Mouse (Mus musculus) cerebellum, adult 11 months (tissue): ENCODE results near the gene Cyth3.

Experiments used
- DNase-seq: peaks from one replicate; pipeline ENCODE4 v3.0.0; 2022

Cyth3 gene

DNA sequence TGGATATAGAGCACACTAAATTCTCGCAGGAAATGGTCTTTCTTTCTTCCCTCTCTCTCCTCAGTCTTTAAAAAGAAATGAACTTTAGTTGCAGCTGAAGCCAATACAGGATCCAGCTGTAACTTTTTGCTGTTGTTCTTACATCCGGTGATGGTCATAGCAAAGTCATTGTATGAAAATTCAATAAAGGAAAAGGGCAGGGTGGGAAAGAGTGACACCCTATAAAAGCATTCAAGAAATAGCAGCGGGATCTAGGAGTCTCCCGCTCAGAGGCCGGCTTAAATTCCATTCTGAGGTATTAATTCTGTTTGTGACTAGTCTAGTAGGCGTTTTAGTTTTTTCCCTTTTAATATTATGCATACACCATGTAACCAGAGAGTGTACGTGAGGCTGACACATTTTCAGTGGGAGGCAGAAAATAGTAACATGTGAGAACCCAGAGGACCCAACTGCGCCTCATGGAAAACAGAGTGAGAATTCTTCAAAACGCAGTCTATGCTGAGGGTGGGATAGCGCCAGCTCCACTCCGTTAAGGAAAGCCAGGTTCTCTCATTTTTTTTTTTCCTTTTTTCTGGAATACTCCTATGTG is 15.7 kb downstream of the Cyth3 start:
- DNase-seq = no peak

DNA sequence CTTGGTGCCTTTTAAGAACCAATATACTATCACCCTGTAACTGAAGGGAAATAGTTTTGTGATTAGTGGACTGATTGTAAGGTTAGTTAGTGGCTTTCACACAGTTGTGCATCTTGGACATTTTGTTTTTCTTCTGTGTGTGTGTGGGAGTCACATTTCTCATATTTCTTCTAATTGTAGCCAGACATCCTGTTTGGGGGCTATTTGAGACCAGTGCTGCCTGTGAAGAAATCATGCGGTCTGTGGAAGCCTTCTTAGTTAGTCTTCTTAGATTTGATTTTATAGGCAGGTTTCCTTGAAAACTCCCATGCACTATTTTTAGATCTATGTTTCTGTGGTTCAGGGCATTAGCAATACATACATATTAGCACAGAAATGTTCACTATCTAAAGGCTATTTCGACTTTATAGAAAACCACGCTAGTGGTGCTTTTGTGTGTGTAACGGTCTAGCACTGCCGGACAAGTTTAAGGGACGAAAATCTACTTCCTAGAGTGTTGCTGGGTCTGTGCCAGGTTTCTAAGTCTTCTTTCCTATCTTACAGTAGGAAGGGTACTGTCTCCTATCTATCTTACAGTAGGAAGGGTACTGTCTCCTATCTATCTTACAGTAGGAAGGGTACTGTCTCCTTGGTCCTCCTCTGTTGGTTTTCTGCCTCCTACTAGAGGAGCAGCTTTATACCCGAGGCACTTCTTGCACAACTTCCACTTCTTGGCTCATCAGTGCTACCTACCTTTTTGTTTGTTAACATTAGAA is 16.4 kb downstream of the Cyth3 start:
- DNase-seq = no peak

DNA sequence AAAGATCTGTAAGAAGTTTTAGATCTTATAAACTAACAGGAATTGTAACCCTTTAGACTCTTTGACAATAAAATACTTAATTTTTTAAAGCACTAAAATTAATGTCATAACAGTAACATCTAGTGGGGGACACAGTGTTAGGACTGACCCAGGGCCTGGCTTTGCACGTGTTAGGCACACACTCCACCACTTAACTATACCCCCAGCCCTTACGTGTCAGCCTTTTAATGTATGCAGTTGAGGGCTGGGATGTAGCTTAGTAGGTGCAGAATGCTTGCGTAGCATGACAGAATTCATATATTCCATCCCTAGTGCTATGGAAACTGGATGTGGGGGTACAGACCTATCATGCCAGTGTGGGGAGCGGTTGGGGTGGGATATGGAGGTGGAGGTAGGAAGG is 17.1 kb downstream of the Cyth3 start:
- DNase-seq = no peak

GRCm38 (mm10) chr5:143639810-143640209 is 17.6 kb downstream of the Cyth3 start:
- DNase-seq = no peak

GRCm38 (mm10) chr5:143641503-143641902 is 19.3 kb downstream of the Cyth3 start:
- no peak for DNase-seq

- no peak for DNase-seq
Measured at GRCm38 (mm10) chr5:143642262-143642831, 20.1 kb downstream of the Cyth3 start.

- DNase-seq = no peak
Measured at GRCm38 (mm10) chr5:143645976-143646375, 23.7 kb downstream of the Cyth3 start.

DNA sequence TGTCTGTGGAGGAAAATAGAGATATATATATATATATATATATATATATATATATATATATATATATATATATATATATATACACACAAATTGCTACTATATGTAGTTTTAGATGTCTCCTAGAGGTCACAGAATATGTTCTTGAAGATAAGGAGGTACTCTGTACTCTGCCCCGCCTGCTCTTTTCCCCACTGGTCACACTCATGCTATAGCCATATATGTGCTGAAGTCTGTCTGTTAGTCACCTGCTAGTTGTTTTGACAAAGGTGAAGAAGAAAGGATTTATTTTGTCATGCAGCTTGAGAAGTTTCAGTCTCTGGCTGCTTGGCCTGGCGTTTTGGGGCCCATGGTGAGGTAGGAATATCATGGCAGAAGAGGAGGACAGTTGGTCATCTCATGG is 25.2 kb downstream of the Cyth3 start:
- no peak for DNase-seq

DNA sequence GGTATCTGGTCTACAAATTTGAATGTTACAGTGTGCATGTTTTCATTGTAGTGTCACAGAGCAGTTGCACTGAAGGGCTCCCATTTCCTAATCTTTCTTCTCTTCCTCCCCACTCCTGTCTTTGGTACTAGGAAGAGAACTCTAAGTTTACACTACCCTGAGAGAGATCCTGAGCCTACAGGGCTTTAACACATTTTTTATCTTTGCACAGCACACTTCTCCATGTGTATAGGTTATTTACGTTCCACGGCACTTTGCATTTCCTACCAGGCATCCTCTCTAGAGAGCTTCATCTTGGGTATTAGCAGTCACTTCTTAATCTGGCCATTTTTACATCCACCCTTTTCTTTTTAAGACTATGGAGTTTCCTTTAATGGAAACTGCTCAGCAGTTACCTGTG is 25.8 kb downstream of the Cyth3 start:
- no peak for DNase-seq

GRCm38 (mm10) chr5:143649168-143649567 is 26.9 kb downstream of the Cyth3 start:
- no peak for DNase-seq

DNA sequence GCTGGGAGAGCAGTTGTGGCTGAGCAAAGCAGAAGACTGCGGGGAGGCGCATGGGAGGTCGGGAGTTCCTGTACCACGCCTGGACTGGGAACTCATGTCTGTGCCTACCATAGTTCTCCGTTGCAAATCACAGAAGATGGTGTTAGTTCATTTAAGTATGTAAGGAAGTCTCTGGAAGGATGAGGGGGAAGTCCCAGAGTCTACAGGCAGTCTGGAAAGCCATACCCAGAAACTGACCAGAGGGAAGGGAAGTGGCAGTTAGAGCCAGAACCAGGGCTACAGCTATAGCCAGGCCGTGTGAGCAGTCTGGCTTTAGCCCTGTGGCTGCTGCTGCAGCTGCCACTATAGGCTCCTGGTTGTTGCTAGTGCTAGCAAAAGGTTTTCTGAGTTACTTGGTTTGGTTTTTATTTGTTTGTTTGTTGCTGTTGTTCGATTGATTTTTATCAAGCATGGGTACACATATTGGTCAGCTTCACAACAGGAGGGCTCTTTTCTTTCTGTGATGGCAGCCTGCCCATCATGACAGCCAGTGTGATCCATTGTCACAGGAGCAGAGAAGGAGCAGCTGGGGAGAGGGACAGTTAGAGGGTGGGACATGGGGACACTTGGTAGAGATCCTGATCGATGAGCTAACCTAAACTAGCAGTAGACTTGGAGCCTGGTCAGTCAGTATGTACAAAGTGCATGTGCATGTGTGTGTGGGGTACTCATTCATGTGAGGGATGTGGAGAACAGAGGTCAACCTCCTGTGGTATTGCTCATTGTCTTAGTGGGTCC is 29.8 kb downstream of the Cyth3 start:
- DNase-seq = no peak

DNA sequence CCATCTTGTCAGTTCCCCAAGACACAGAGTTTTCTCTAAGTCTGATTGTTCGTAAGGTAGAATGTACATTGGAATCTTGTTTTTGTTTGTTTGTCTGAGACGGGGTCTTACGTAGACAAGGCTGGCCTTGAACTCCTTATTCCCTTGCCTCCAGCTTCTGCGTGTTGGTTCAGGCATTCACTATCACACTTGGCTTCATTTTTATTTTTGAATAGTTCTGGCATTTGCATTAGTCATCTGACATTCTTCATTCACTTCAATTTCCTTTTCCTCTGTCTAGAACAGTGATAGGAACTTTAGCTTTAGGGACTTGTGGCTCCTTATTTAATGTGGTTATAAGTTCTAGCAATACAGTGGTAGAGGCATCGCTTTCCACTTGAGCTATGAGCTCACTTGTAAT is 31.2 kb downstream of the Cyth3 start:
- no peak for DNase-seq

DNA sequence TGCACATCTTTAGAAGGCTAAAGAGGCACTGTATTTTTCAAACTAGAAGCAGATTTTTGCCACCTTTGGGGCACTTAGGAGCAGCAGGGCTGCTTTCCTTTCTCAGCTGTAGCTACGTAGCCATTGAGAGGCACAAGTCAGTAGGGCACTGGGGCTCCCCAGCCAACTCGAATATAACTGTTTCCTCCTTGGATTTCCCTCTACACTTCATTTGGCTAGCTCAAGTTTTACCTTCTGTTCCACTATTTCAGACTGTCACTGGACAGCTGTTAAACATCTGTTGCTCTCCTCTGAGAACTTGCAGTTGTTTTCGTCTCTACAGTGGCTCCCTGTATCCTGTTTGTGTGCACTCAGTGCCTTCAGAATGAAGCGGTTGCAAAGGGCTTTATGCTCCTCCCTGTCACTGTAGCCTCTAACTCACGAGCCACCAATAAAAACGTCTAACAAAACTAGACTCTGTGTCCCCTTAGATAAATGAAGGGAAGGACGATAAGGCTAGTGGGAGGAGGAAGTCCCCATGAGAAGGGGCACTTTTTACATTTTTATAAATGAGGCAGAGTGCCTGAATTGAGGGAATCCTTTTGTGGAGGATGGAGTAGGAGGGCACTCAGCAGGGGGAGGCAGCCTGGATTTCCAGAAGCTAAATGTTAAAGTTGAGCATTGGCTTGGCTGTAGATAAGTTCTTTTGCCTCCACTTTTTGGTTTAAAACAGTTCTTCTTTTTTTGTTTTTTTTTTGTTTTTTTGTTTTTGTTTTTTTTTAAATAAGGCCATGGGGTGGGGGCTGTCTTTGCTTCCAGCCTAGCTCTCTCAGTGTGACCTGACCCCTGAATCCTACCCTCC is 32.6 kb downstream of the Cyth3 start:
- no peak for DNase-seq

DNA sequence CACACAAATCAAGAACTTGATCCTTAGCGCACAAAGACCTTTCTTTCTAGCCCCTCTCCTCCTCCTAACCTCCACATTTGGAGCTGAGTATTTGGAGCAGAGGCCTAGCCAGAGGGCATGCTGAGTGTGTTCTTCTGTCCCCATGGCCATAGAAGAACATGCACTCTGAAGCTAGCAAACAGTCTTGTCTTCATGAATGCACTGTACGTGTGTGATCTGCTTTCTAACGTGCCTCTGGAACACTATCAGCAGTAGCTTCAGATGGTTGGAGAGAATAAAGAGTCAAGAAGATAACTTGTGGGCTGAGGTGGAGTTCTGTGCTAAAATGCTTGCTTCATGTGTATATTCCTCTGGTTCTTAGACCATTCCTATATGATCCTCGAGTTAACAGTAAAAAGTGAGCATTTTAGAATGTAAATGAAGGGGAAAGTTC is 33.3 kb downstream of the Cyth3 start:
- DNase-seq = no peak

DNA sequence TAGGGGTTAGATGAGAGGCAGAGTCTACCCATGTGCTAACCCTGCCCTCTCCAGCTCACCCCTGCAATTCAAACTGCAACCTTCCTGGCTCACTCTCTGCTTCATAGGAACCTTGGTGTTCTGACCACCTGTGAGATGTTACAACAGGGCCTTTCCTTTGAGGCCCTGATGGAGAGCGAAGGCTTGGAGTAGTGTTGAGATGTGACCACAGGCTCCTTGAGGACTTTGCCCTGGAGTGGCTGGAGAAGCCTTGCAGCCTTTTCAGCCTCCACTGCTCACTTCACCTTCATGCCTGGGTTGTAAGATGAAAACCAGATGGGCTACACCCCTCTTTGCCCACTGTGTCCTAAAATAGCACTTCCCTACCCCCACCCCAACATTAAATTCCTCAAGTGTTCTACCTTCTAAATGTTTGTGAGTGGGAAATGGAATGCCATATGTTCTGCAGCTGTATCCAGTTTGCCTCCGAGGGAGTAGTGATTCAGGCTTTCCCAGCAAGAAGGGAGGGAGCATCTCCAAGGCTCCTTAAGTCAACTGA is 34.5 kb downstream of the Cyth3 start:
- no peak for DNase-seq

DNA sequence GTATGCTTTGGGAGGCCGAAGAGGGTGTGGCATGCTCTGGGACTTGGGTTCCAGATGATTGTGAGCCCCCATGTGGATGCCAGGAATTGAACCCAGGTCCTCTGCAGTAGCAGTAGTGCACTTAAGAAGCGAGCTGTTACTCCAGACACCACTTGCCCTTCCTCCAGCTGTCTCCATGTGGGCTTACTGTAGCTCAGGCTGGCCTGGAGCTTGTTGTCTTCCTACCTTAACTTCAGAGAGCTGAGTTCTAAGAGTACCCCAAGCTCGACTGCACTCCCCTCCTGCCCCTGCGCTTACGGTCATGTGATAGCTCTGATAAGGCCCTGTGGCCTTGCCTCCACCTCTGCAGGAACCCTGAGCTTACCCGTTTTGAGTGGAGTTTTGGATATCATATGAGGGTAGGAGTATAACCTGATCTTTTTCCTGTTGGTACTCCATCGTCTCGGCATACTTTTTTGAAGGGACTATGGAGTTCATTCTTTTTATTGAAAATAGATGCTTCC is 36.8 kb downstream of the Cyth3 start:
- DNase-seq = no peak

DNA sequence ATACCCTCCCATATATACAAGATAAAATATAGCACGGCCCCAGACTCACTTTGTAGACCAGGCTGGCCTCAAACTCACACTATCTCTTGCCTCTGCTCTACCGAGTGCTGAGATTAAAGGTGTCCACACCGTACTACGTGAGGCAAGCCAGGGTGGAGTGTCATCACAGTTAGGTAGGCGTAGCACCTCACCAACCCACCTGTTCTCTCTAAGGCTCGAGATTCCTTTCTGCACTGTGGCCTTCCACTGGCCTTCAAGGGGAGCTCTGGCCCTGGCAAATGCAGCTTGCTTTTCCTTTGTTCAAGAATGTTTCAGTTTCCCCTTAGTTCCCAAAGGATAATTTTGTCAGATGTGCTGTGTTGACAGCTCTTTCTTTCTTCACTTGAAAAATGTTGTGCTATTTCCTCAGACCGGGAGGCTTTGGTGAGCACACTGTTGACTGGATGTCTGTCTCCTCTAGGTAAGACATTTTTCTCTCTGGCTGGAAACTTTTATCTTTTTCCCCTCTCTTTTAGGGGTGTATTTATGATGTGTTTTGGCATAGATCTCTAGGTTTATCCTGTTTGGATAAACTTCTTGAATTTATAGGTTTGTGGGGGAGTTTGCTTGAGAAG is 40.9 kb downstream of the Cyth3 start:
- no peak for DNase-seq

- DNase-seq = no peak
Measured at GRCm38 (mm10) chr5:143665561-143665960, 43.3 kb downstream of the Cyth3 start.

DNA sequence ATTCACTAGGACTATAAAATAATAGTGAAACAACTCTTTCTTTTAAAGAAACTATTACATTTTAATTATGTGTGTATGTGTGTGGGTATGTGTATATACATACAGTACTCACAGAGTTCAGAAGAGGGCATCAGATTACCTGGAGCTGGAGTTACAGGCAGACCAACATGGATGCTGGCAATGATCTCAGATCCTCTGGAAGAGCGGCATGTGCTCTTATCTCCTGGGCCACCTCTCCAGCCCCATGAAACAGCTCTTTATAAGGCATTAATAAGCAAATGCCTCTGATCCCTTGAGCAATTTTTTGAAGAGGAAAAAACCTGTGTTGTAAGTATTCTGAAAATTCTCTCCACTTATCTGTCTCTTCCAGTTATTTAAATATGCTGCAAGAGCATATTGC is 43.8 kb downstream of the Cyth3 start:
- no peak for DNase-seq

DNA sequence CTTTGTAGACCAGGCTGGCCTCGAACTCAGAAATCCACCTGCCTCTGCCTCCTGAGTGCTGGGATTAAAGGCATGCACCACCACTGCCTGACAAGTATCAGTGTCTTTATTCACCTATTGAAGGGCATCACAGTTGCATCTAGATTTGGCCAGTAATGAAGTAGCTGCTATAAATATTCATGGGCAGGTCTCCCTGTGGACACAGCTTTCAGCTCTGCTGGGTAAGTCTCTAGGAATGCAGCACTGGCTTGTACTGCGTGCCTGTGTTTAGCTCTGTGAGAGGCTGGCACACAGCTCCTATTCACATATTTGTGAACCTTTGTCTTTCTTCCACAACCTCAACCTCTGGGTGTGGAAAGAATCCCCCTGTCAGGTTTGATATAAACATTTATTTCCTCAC is 46.6 kb downstream of the Cyth3 start:
- DNase-seq = no peak

- no peak for DNase-seq
Measured at GRCm38 (mm10) chr5:143669393-143669792, 47.1 kb downstream of the Cyth3 start.

DNA sequence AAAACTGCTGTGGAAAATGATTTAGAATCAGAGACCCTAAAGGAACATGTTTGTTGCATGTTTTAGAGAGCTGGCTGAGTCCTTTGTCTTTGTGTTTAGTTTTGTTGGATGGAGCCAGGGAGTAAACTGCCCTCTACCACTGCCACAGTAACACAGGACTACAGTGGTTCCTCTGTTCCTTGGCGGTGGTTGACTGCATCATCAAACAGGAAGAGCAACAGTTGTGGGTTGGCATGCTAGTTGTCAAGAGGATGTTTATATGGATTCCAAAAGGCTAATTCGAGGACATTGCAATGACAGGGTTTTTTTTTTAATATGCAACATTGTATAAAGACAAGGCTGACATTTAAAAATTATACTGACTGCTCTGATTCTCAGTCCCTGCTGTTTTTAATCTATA is 47.6 kb downstream of the Cyth3 start:
- DNase-seq = no peak
